Mouse (Mus musculus) hindbrain, embryonic 13.5 days (tissue): Measurements from ENCODE around the gene Pomt2. TPM values are rescaled to one million over a fixed set of nuclear protein-coding genes. Genes with fewer than 3 reads are reported as not detected.
"Not testable (repeated sequence)": the region's sequence is repeated elsewhere in the genome, so short reads cannot be mapped to it uniquely, and the experiment has no call there.

Source experiments
- ATAC-seq: fragments of 200-750 bp; cut with Nextera tagmentation; 2 replicates; pipeline ENCODE4 v1.8.0; 2017; ENCODE audit warnings: moderate TSS enrichment; ENCODE audit not compliant: low FRiP score
- H3K27ac ChIP-seq: fragments of 300-500 bp; sonication (generic); 2 replicates; pipeline ENCODE4 v1.5.1; 2015; ENCODE audit warnings: inconsistent platforms, mild to moderate bottlenecking, moderate library complexity
- H3K27me3 ChIP-seq: fragments of 300-500 bp; sonication (generic); 2 replicates; pipeline ENCODE4 v1.6.1; 2015; ENCODE audit warnings: mild to moderate bottlenecking, inconsistent platforms
- H3K36me3 ChIP-seq: fragments of 300-500 bp; sonication (generic); 2 replicates; pipeline ENCODE4 v1.6.1; 2015; ENCODE audit warnings: mild to moderate bottlenecking, inconsistent platforms
- H3K4me1 ChIP-seq: fragments of 300-500 bp; sonication (generic); replicated peaks from 2 replicates; pipeline ENCODE4 v1.6.1; 2015; ENCODE audit warnings: inconsistent platforms
- H3K4me2 ChIP-seq: fragments of 300-500 bp; sonication (generic); 2 replicates; pipeline ENCODE4 v1.6.1; 2015; ENCODE audit warnings: inconsistent platforms, mild to moderate bottlenecking, moderate library complexity
- H3K4me3 ChIP-seq: fragments of 300-500 bp; sonication (generic); 2 replicates; pipeline ENCODE4 v1.5.1; 2015; ENCODE audit warnings: mild to moderate bottlenecking, inconsistent platforms
- H3K9ac ChIP-seq: fragments of 300-500 bp; sonication (generic); 2 replicates; pipeline ENCODE4 v1.6.1; 2015; ENCODE audit warnings: mild to moderate bottlenecking, inconsistent platforms
- H3K9me3 ChIP-seq: fragments of 300-500 bp; sonication (generic); 2 replicates; pipeline ENCODE4 v1.6.1; 2016; ENCODE audit warnings: inconsistent platforms
- WGBS: fragments of 180-500 bp; shearing (Covaris S2); methylation state at CpG from one replicate; pipeline ENCODE4 v1.1.7; 2015; 5-methylcytosine and 5-hydroxymethylcytosine counted together
- polyA plus RNA-seq: library from polyadenylated mRNA; unstranded; fragments of >200 nt; fragmentation: Nextera tagmentation; extraction: Ambion mirVana; gene quantifications from 2 replicates; pipeline ENCODE4 v1.2.1, GENCODE M21; 2015

The Pomt2 gene
- polyA plus RNA-seq, result 11.5 and 12.9 TPM in 2 replicates

GRCm38 (mm10) chr12:87147395-87148089 is at the start of gene Pomt2:
Gene Pomt2, minus strand, starts transcription at chr12:87147968.
- peaks cover 22% of the 10 kb centered on the region for H3K4me1 ChIP-seq
- no peaks in the 10 kb centered on the region for H3K9me3 ChIP-seq
- ATAC-seq, result peak; percentile 97
- no peaks in the 10 kb centered on the region for H3K27me3 ChIP-seq
- H3K4me3 ChIP-seq, result peak within 1 kb of the TSS; percentile 92
- under 1% methylated on average over 60 of the region's 61 CpGs for WGBS
- H3K4me2 ChIP-seq, result peak within 1 kb of the TSS; percentile 74
- H3K9ac ChIP-seq, result peak within 1 kb of the TSS; percentile 81
- H3K36me3 ChIP-seq, result peaks cover 8% of the 10 kb centered on the region
- peak within 1 kb of the TSS; percentile 97 for H3K27ac ChIP-seq

GRCm38 (mm10) chr12:87196310-87196709 is 48.5 kb upstream of the Pomt2 start:
- H3K9me3 ChIP-seq, result no peaks in the 10 kb centered on the region
- H3K4me3 ChIP-seq, result no peak overlapping the region
- H3K36me3 ChIP-seq, result no peaks in the 10 kb centered on the region
- no peak overlapping the region for H3K9ac ChIP-seq
- peaks cover 25% of the 10 kb centered on the region for H3K4me1 ChIP-seq
- ATAC-seq, result no peak
- H3K4me2 ChIP-seq, result no peak overlapping the region
- no peaks in the 10 kb centered on the region for H3K27me3 ChIP-seq
- H3K27ac ChIP-seq, result no peak overlapping the region

GRCm38 (mm10) chr12:87195069-87195468 is 47.3 kb upstream of the Pomt2 start:
- no peak for ATAC-seq
- Histone ChIP-seq H3K4me1 (peaks cover 22% of the 10 kb centered on the region), H3K9ac (no peak overlapping the region), H3K36me3 (no peaks in the 10 kb centered on the region), H3K4me3 (no peak overlapping the region), H3K27ac (no peak overlapping the region), H3K27me3 (no peaks in the 10 kb centered on the region), H3K9me3 (no peaks in the 10 kb centered on the region), H3K4me2 (no peak overlapping the region)
- 86% methylated on average over 1 of the region's 1 CpGs for WGBS

- H3K4me1 ChIP-seq, result peaks cover 11% of the 10 kb centered on the region
- no peak overlapping the region for H3K9ac ChIP-seq
- WGBS, result 92% methylated on average over 3 of the region's 3 CpGs
- no peak overlapping the region for H3K4me3 ChIP-seq
- no peak overlapping the region for H3K27ac ChIP-seq
- no peaks in the 10 kb centered on the region for H3K9me3 ChIP-seq
- no peaks in the 10 kb centered on the region for H3K36me3 ChIP-seq
- ATAC-seq, result no peak
- no peaks in the 10 kb centered on the region for H3K27me3 ChIP-seq
- H3K4me2 ChIP-seq, result no peak overlapping the region
Observed at GRCm38 (mm10) chr12:87193008-87193407, 45.2 kb upstream of the Pomt2 start.

GRCm38 (mm10) chr12:87177631-87178030 is 29.9 kb upstream of the Pomt2 start:
- H3K27me3 ChIP-seq, result no peaks in the 10 kb centered on the region
- no peak overlapping the region for H3K9ac ChIP-seq
- WGBS, result 98% methylated on average over 4 of the region's 4 CpGs
- peaks cover 51% of the 10 kb centered on the region for H3K36me3 ChIP-seq
- H3K4me1 ChIP-seq, result no peaks in the 10 kb centered on the region
- no peak overlapping the region for H3K4me2 ChIP-seq
- H3K4me3 ChIP-seq, result no peak overlapping the region
- no peaks in the 10 kb centered on the region for H3K9me3 ChIP-seq
- no peak for ATAC-seq
- H3K27ac ChIP-seq, result no peak overlapping the region

GRCm38 (mm10) chr12:87175194-87175946 is 27.6 kb upstream of the Pomt2 start:
- no peaks in the 10 kb centered on the region for H3K9me3 ChIP-seq

GRCm38 (mm10) chr12:87160815-87161214 is 13.0 kb upstream of the Pomt2 start:
- Histone ChIP-seq H3K36me3 (peaks cover 36% of the 10 kb centered on the region), H3K9ac (no peak overlapping the region), H3K4me1 (no peaks in the 10 kb centered on the region; the same call in 1 of the 2 replicates), H3K4me3 (no peak overlapping the region), H3K27ac (no peak overlapping the region), H3K4me2 (no peak overlapping the region), H3K27me3 (no peaks in the 10 kb centered on the region), H3K9me3 (no peaks in the 10 kb centered on the region)
- WGBS, result 92% methylated on average over 5 of the region's 5 CpGs
- ATAC-seq, result no peak

More at GRCm38 (mm10) chr12:87175194-87175946, 27.6 kb upstream of the Pomt2 start:
- ATAC-seq, result no peak
- H3K27me3 ChIP-seq, result no peaks in the 10 kb centered on the region
- WGBS, result 83% methylated on average over 4 of the region's 4 CpGs
- H3K4me3 ChIP-seq, result no peak overlapping the region
- peak overlapping the region; percentile 13; the same call in 1 of the 2 replicates for H3K27ac ChIP-seq
- no peak overlapping the region for H3K4me2 ChIP-seq
- H3K36me3 ChIP-seq, result peaks cover 66% of the 10 kb centered on the region
- H3K4me1 ChIP-seq, result no peaks in the 10 kb centered on the region
- H3K9ac ChIP-seq, result no peak overlapping the region

GRCm38 (mm10) chr12:87160310-87160709 is 12.5 kb upstream of the Pomt2 start:
- 91% methylated on average over 1 of the region's 1 CpGs for WGBS
- Histone ChIP-seq H3K36me3 (peaks cover 33% of the 10 kb centered on the region), H3K4me3 (no peak overlapping the region), H3K9me3 (no peaks in the 10 kb centered on the region), H3K27ac (no peak overlapping the region), H3K4me1 (no peaks in the 10 kb centered on the region; the same call in 1 of the 2 replicates), H3K27me3 (no peaks in the 10 kb centered on the region), H3K4me2 (no peak overlapping the region), H3K9ac (no peak overlapping the region)
- ATAC-seq, result no peak

GRCm38 (mm10) chr12:87158099-87158498 is 10.3 kb upstream of the Pomt2 start:
- H3K9me3 ChIP-seq, result no peaks in the 10 kb centered on the region

GRCm38 (mm10) chr12:87157361-87157760 is 9.6 kb upstream of the Pomt2 start:
- ATAC-seq, result no peak
- Histone ChIP-seq H3K4me3 (no peak overlapping the region), H3K9me3 (no peaks in the 10 kb centered on the region), H3K36me3 (peaks cover 11% of the 10 kb centered on the region; the same call in 1 of the 2 replicates), H3K27me3 (no peaks in the 10 kb centered on the region), H3K4me1 (no peaks in the 10 kb centered on the region; the same call in 1 of the 2 replicates), H3K9ac (no peak overlapping the region), H3K27ac (no peak overlapping the region), H3K4me2 (no peak overlapping the region)
- 55% methylated on average over 4 of the region's 4 CpGs for WGBS

More at GRCm38 (mm10) chr12:87158099-87158498, 10.3 kb upstream of the Pomt2 start:
- Histone ChIP-seq H3K27me3 (no peaks in the 10 kb centered on the region), H3K36me3 (peaks cover 16% of the 10 kb centered on the region; the same call in 1 of the 2 replicates), H3K9ac (no peak overlapping the region), H3K27ac (no peak overlapping the region), H3K4me2 (no peak overlapping the region), H3K4me1 (no peaks in the 10 kb centered on the region; the same call in 1 of the 2 replicates), H3K4me3 (no peak overlapping the region)
- no peak for ATAC-seq
- 79% methylated on average over 7 of the region's 7 CpGs for WGBS

- not testable (repeated sequence) for ATAC-seq, H3K36me3 ChIP-seq, H3K27ac ChIP-seq, H3K4me2 ChIP-seq, H3K9me3 ChIP-seq, H3K27me3 ChIP-seq, H3K4me1 ChIP-seq, H3K9ac ChIP-seq, H3K4me3 ChIP-seq
- 89% methylated on average over 4 of the region's 4 CpGs for WGBS
Observed at GRCm38 (mm10) chr12:87154448-87154847, 6.7 kb upstream of the Pomt2 start.

GRCm38 (mm10) chr12:87149471-87149870 is 1.7 kb upstream of the Pomt2 start:
- WGBS, result 96% methylated on average over 5 of the region's 5 CpGs
- Histone ChIP-seq H3K27me3 (no peaks in the 10 kb centered on the region), H3K27ac (no peak overlapping the region), H3K4me3 (no peak overlapping the region), H3K4me2 (no peak overlapping the region), H3K4me1 (peaks cover 22% of the 10 kb centered on the region), H3K9ac (no peak overlapping the region), H3K36me3 (peaks cover 8% of the 10 kb centered on the region), H3K9me3 (no peaks in the 10 kb centered on the region)
- no peak for ATAC-seq
